Mouse (Mus musculus) hindbrain, embryonic 15.5 days (tissue): ENCODE results near the gene Zmiz1. TPM values are rescaled to one million over a fixed set of nuclear protein-coding genes. Genes with fewer than 3 reads are reported as not detected.

ENCODE experiments used
- microRNA-seq: library from miRNA; unstranded; fragments of <30 nt; microRNA quantifications from one replicate; pipeline ENCODE4, GENCODE M21; 2016
- polyA plus RNA-seq: library from polyadenylated mRNA; unstranded; fragments of >200 nt; fragmentation: Nextera tagmentation; extraction: Ambion mirVana; gene quantifications from 2 replicates; pipeline ENCODE4 v1.2.1, GENCODE M21; 2015

The Zmiz1 gene
- polyA plus RNA-seq, 1 experiment from 2014 or later, result 70.9 TPM

Small RNAs within 50 kb of the gene (microRNA-seq; reads per million reads assigned to microRNA genes)
- gene Mir3075, result 8.5 reads per million, percentile 27 among the genes with 10 or more reads in this experiment

Other genes with a start within 250 kb of the Zmiz1 start
- 33.2 and 40.7 TPM in 2 replicates for gene Ppif, start 235.0 kb downstream of the Zmiz1 start, polyA plus RNA-seq